Mouse (Mus musculus) liver, postnatal 0 days (tissue): ENCODE measurements around the gene Cdk5rap1. TPM values are rescaled to one million over a fixed set of nuclear protein-coding genes. Genes with fewer than 3 reads are reported as not detected.
A peak's percentile ranks its signal among the peaks of the same experiment; 100 is the strongest.
"Not testable (repeated sequence)": the region's sequence is repeated elsewhere in the genome, so short reads cannot be mapped to it uniquely, and the experiment has no call there.

Experiments
- ATAC-seq: fragments of 200-750 bp; cut with Nextera tagmentation; 2 replicates; pipeline ENCODE4 v1.8.0; 2017; ENCODE audit warnings: mild to moderate bottlenecking, moderate library complexity
- DNase-seq: peaks from one replicate; pipeline ENCODE4 v3.0.0-alpha.2; 2016
- H3K27ac ChIP-seq: fragments of 300-500 bp; sonication (generic); 2 replicates; pipeline ENCODE4 v1.5.1; 2014; ENCODE audit warnings: antibody characterized with exemption, moderate library complexity, mild to moderate bottlenecking, low read depth
- H3K27me3 ChIP-seq: fragments of 300-500 bp; sonication (generic); 2 replicates; pipeline ENCODE4 v1.6.1; 2014; ENCODE audit warnings: low read length, control low read depth, mixed read lengths; ENCODE audit not compliant: insufficient read depth
- H3K36me3 ChIP-seq: fragments of 300-500 bp; sonication (generic); replicated peaks from 2 replicates; pipeline ENCODE4 v1.6.1; 2014; ENCODE audit warnings: mild to moderate bottlenecking, control low read depth, low read length, moderate library complexity, mixed read lengths; ENCODE audit not compliant: insufficient read depth
- H3K4me1 ChIP-seq: fragments of 300-500 bp; sonication (generic); 2 replicates; pipeline ENCODE4 v1.6.1; 2014; ENCODE audit warnings: antibody characterized with exemption, mild to moderate bottlenecking, control low read depth; ENCODE audit not compliant: insufficient read depth
- H3K4me2 ChIP-seq: fragments of 300-500 bp; sonication (generic); 2 replicates; pipeline ENCODE4 v1.6.1; 2014; ENCODE audit warnings: low read depth, mild to moderate bottlenecking, low read length, moderate library complexity, mixed read lengths
- H3K4me3 ChIP-seq: fragments of 300-500 bp; sonication (generic); 2 replicates; pipeline ENCODE4 v1.5.1; 2014; ENCODE audit warnings: low read depth, low read length
- H3K9ac ChIP-seq: fragments of 300-500 bp; sonication (generic); replicated peaks from 2 replicates; pipeline ENCODE4 v1.6.1; 2014; ENCODE audit warnings: mild to moderate bottlenecking, moderate library complexity
- H3K9me3 ChIP-seq: fragments of 300-500 bp; sonication (generic); 2 replicates; pipeline ENCODE4 v1.6.1; 2016; ENCODE audit warnings: mild to moderate bottlenecking, control low read depth, low read length, mixed read lengths
- CTCF ChIP-seq: sonication (generic); IDR thresholded peaks from 2 replicates; pipeline ENCODE4 v1.5.1; 2016; ENCODE audit warnings: antibody characterized with exemption, low read depth
- EP300 ChIP-seq: IDR thresholded peaks from 2 replicates; pipeline ENCODE4 v1.6.1; 2016; ENCODE audit warnings: antibody characterized with exemption, low read depth, mild to moderate bottlenecking
- WGBS: fragments of 180-500 bp; shearing (Covaris S2); extraction: QIAGEN DNeasy Blood & Tissue Kit; methylation state at CpG from one replicate; pipeline ENCODE4 v1.1.7; 2014; ENCODE audit not compliant: insufficient replicate concordance; 5-methylcytosine and 5-hydroxymethylcytosine counted together
- polyA plus RNA-seq: library from polyadenylated mRNA; unstranded; fragments of >200 nt; fragmentation: Nextera tagmentation; extraction: Ambion mirVana; gene quantifications from 2 replicates; pipeline ENCODE4 v1.2.1, GENCODE M21; 2015

Cdk5rap1 gene
- polyA plus RNA-seq, 1 experiment from 2014 or later, result 5.1 TPM

- H3K27me3 ChIP-seq, result no peaks in the 10 kb centered on the region
- H3K4me1 ChIP-seq, result no peaks in the 10 kb centered on the region
- no peak overlapping the region for H3K4me3 ChIP-seq
- H3K4me2 ChIP-seq, result no peak overlapping the region
- H3K9ac ChIP-seq, result no peak overlapping the region
- DNase-seq (no peak), ATAC-seq (no peak)
- TF ChIP-seq CTCF (0 out of 2 replicates have a peak, but pooled peaks have one; percentile 11), EP300 (no peak)
- H3K9me3 ChIP-seq, result no peaks in the 10 kb centered on the region
- H3K27ac ChIP-seq, result no peak overlapping the region
- WGBS, result 73% methylated on average over 1 of the region's 1 CpGs
- H3K36me3 ChIP-seq, result no peaks in the 10 kb centered on the region
Measured at GRCm38 (mm10) chr2:154292833-154293232, 80.0 kb downstream of the Cdk5rap1 start.

- not testable (repeated sequence) for H3K27me3 ChIP-seq, H3K4me3 ChIP-seq, H3K27ac ChIP-seq, H3K9me3 ChIP-seq, DNase-seq, ATAC-seq, H3K4me2 ChIP-seq, H3K4me1 ChIP-seq, H3K36me3 ChIP-seq, H3K9ac ChIP-seq
- 81% methylated on average over 3 of the region's 3 CpGs for WGBS
Measured at GRCm38 (mm10) chr2:154291866-154292265, 80.9 kb downstream of the Cdk5rap1 start.

Other genes starting within 250 kb of the Cdk5rap1 start
- not detected in 2 replicates for gene Bpifa3, start 242.7 kb downstream of the Cdk5rap1 start, polyA plus RNA-seq
- gene Bpifa1, start 230.1 kb downstream of the Cdk5rap1 start, polyA plus RNA-seq, result 0.13 TPM in 1 of 2 replicates, not detected in the other
- gene Bpifa5, start 210.4 kb downstream of the Cdk5rap1 start, polyA plus RNA-seq, result not detected in 2 replicates
- 0.16 and 0.27 TPM in 2 replicates for gene Bpifb1, start 182.2 kb downstream of the Cdk5rap1 start, polyA plus RNA-seq
- not detected in 2 replicates for gene Bpifb5, start 149.3 kb downstream of the Cdk5rap1 start, polyA plus RNA-seq
- not detected in 2 replicates for gene Bpifb9a, start 115.2 kb downstream of the Cdk5rap1 start, polyA plus RNA-seq
- gene Bpifb9b, start 65.8 kb downstream of the Cdk5rap1 start, polyA plus RNA-seq, result not detected in 2 replicates
- gene Snta1, start 35.1 kb upstream of the Cdk5rap1 start, polyA plus RNA-seq, result 4.7 and 6.0 TPM in 2 replicates
- gene Cbfa2t2, start 63.5 kb upstream of the Cdk5rap1 start, polyA plus RNA-seq, result 3.9 and 6.0 TPM in 2 replicates
- 3.1 and 3.8 TPM in 2 replicates for gene 1700003F12Rik, start 174.1 kb upstream of the Cdk5rap1 start, polyA plus RNA-seq
- 0.07 TPM in 1 of 2 replicates, not detected in the other for gene Actl10, start 178.8 kb upstream of the Cdk5rap1 start, polyA plus RNA-seq
- 0.13 and 0.19 TPM in 2 replicates for gene Necab3, start 185.9 kb upstream of the Cdk5rap1 start, polyA plus RNA-seq
- gene E2f1, start 196.9 kb upstream of the Cdk5rap1 start, polyA plus RNA-seq, result 7.3 and 7.4 TPM in 2 replicates
- gene Pxmp4, start 230.7 kb upstream of the Cdk5rap1 start, polyA plus RNA-seq, result 64.2 and 68.5 TPM in 2 replicates
- 0.75 and 0.85 TPM in 2 replicates for gene Zfp341, start 240.3 kb upstream of the Cdk5rap1 start, polyA plus RNA-seq
- gene 4930519P11Rik, start 240.4 kb upstream of the Cdk5rap1 start, polyA plus RNA-seq, result 0.40 and 0.45 TPM in 2 replicates